Mouse (Mus musculus) left cerebral cortex, postnatal 4 days (tissue): ENCODE data around the gene Ubiad1. TPM values are rescaled to one million over a fixed set of nuclear protein-coding genes. Genes with fewer than 3 reads are reported as not detected.

Experiments
- DNase-seq: peaks from one replicate; pipeline ENCODE4 v3.0.0-alpha.2; 2022
- intact Hi-C: fragments of 180-260 bp; cut with DNase I; formaldehyde crosslinking; loops from one replicate; pipeline ENCODE4 v1.15.1; 2025
- total RNA-seq, 2 experiments: library from RNA; stranded (reverse); gene quantifications; 2 replicates each; pipeline ENCODE4 v1.2.3; 2021

Gene Ubiad1
- total RNA-seq, 2 experiments from 2014 or later: 8.5 to 8.6 TPM

- intact Hi-C loops: no loop called here
- peak; percentile 66 for DNase-seq
Measured at GRCm38 (mm10) chr4:148408256-148408975, 36.2 kb downstream of the Ubiad1 start.

- intact Hi-C loops: no loop called here
- no peak for DNase-seq
Measured at GRCm38 (mm10) chr4:148405255-148405788, 39.2 kb downstream of the Ubiad1 start.

- intact Hi-C loops: no loop called here
- no peak for DNase-seq
Measured at GRCm38 (mm10) chr4:148404748-148405147, 39.8 kb downstream of the Ubiad1 start.

- intact Hi-C loops: no loop called here
Measured at GRCm38 (mm10) chr4:148403402-148403801, 41.2 kb downstream of the Ubiad1 start.

GRCm38 (mm10) chr4:148399437-148400094 lies 45.0 kb downstream of the Ubiad1 start:
- no peak for DNase-seq
- intact Hi-C loops: no loop called here

More at GRCm38 (mm10) chr4:148403402-148403801, 41.2 kb downstream of the Ubiad1 start:
- no peak for DNase-seq

GRCm38 (mm10) chr4:148397531-148398287 lies 46.9 kb downstream of the Ubiad1 start:
- intact Hi-C loops: no loop called here
- DNase-seq: no peak

- intact Hi-C loops: no loop called here
Measured at GRCm38 (mm10) chr4:148397113-148397512, 47.5 kb downstream of the Ubiad1 start.

GRCm38 (mm10) chr4:148395875-148396274 lies 48.7 kb downstream of the Ubiad1 start:
- DNase-seq: no peak
- intact Hi-C loops: no loop called here

More at GRCm38 (mm10) chr4:148397113-148397512, 47.5 kb downstream of the Ubiad1 start:
- no peak for DNase-seq

- DNase-seq: no peak
- intact Hi-C loops: no loop called here
Measured at GRCm38 (mm10) chr4:148395198-148395597, 49.4 kb downstream of the Ubiad1 start.

GRCm38 (mm10) chr4:148391714-148392310 lies 52.8 kb downstream of the Ubiad1 start:
- DNase-seq: no peak
- intact Hi-C loops: no loop called here

- intact Hi-C loops: no loop called here
- no peak for DNase-seq
Measured at GRCm38 (mm10) chr4:148389635-148390034, 54.9 kb downstream of the Ubiad1 start.

GRCm38 (mm10) chr4:148389047-148389446 lies 55.5 kb downstream of the Ubiad1 start:
- intact Hi-C loops: no loop called here
- no peak for DNase-seq

GRCm38 (mm10) chr4:148385269-148385668 lies 59.3 kb downstream of the Ubiad1 start:
- intact Hi-C loops: no loop called here
- DNase-seq: peak; percentile 56

Other genes starting within 250 kb of the Ubiad1 start
- 10 to 100 TPM; 12.9 to 18.3 TPM for gene Disp3, start 156.8 kb downstream of the Ubiad1 start, total RNA-seq
- 10 to 100 TPM; 78.8 to 79.3 TPM for gene Mtor, start 3.8 kb upstream of the Ubiad1 start, total RNA-seq
- under 1 TPM in 1 of 2 experiments, not detected in 1; 0.42 TPM for gene Angptl7, start 55.7 kb upstream of the Ubiad1 start, total RNA-seq
- 10 to 100 TPM; 70.7 to 75.5 TPM for gene Exosc10, start 113.7 kb upstream of the Ubiad1 start, total RNA-seq
- gene Srm, start 146.7 kb upstream of the Ubiad1 start, total RNA-seq: 100 to 1,000 TPM; 107 to 109 TPM
- gene Masp2, start 157.8 kb upstream of the Ubiad1 start, total RNA-seq: 1 to 10 TPM; 2.1 to 2.3 TPM
- 100 to 1,000 TPM; 263 to 324 TPM for gene Tardbp, start 182.2 kb upstream of the Ubiad1 start, total RNA-seq
- not detected for gene Gm572, start 198.5 kb upstream of the Ubiad1 start, total RNA-seq